Mouse (Mus musculus): ENCODE results near the gene Gpr137.
"Not testable (repeated sequence)": the region's sequence is repeated elsewhere in the genome, so short reads cannot be mapped to it uniquely, and the experiment has no call there.

The Gpr137 gene

GRCm38 (mm10) chr19:6905498-6906159, 36.7 kb downstream of the Gpr137 start:
- no peak for DNase-seq (ENCODE audit: extremely low spot score)

DNA sequence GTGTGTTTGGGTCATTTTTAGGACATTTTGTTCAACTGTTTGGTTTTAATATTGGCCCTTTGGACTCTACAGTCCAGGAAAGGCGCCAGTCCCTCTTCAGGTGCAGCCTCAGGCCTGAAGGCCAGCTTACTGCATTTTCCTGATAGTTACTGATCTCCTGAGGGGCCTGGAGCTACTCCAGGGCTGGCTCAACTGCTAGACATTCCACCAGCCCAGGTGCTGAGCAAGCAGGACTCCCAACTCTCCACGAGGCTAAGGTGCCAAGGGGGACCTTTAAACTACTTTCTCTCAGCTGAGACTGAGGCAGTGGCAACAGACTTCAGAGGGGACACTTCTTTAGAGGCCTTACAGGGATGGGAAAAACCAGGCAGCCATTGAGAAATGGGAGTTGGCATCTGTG, 37.4 kb downstream of the Gpr137 start:
- DNase-seq (ENCODE audit: extremely low spot score), result no peak

DNA sequence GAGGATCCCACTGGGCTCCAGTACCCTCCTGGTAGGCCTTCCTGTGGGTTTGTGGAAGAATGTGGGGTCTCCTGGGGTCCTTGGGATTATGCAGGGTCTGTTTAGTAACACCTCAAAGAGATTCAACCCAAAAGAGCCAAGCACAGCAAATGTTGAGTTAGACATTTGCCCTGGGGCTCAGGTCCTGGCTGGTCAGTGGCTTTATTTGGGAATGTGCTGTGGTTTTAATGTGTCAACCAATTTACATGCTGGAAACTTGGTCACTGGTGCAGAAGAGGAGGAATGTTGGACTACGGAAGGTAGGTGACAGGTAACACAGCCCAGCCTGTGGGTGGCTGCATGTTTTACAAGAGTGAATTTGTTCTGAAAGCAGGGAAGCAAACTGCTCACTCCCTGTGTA, 39.2 kb downstream of the Gpr137 start:
- DNase-seq (ENCODE audit: extremely low spot score), result no peak

- no peak for DNase-seq (ENCODE audit: extremely low spot score)
These were observed 42.6 kb downstream of the Gpr137 start for GRCm38 (mm10) chr19:6899641-6900040.

- not testable (repeated sequence) for DNase-seq (ENCODE audit: extremely low spot score)
These were observed 46.5 kb downstream of the Gpr137 start for GRCm38 (mm10) chr19:6895608-6896305.

- DNase-seq (ENCODE audit: extremely low spot score), result no peak
These were observed 48.4 kb downstream of the Gpr137 start for GRCm38 (mm10) chr19:6893731-6894451.

- no peak for DNase-seq (ENCODE audit: extremely low spot score)
These were observed 49.8 kb downstream of the Gpr137 start for GRCm38 (mm10) chr19:6892512-6892911.

Measured in embryo, embryonic 9.5 days (tissue).